Mouse (Mus musculus): ENCODE data around the gene Sh2d3c. TPM values are rescaled to one million over a fixed set of nuclear protein-coding genes. Genes with fewer than 3 reads are reported as not detected.

Sh2d3c gene
- total RNA-seq, 2 experiments from 2014 or later, result 18.7 to 19.1 TPM

- no peak for DNase-seq
Measured at GRCm38 (mm10) chr2:32791297-32791696, 70.4 kb downstream of the Sh2d3c start.

GRCm38 (mm10) chr2:32795748-32796418, 75.0 kb downstream of the Sh2d3c start:
- DNase-seq, result no peak

GRCm38 (mm10) chr2:32798251-32798962, 77.6 kb downstream of the Sh2d3c start:
- no peak for DNase-seq

Small RNAs within 50 kb of the gene (microRNA-seq; reads per million reads assigned to microRNA genes)
- 0 reads per million in 2 experiments for gene Gm47291
- 0 to 0.30 reads per million in 2 experiments for gene Mir2861
- 0 reads per million in 2 experiments for gene Mir3960
- gene Mir8093, result 0.42 to 0.90 reads per million in 2 experiments

Other genes with a start within 250 kb of the Sh2d3c start
- 10 to 100 TPM; 69.4 to 69.8 TPM for gene Fam102a, start 185.7 kb upstream of the Sh2d3c start, total RNA-seq (2021)
- 10 to 100 TPM; 69.1 to 81.8 TPM for gene Dpm2, start 150.2 kb upstream of the Sh2d3c start, total RNA-seq (2021)
- 1 to 10 TPM; 2.9 to 3.8 TPM for gene Pip5kl1, start 146.3 kb upstream of the Sh2d3c start, total RNA-seq (2021)
- 1 to 10 TPM in 1 of 2 experiments, under 1 TPM in 1; 0.37 to 1.0 TPM for gene 9430097D07Rik, start 145.4 kb upstream of the Sh2d3c start, total RNA-seq (2021)
- gene St6galnac4, start 134.0 kb upstream of the Sh2d3c start, total RNA-seq (2021), result 10 to 100 TPM; 35.6 to 41.2 TPM
- 100 to 1,000 TPM; 114 to 117 TPM for gene St6galnac6, start 121.3 kb upstream of the Sh2d3c start, total RNA-seq (2021)
- 100 to 1,000 TPM; 114 to 119 TPM for gene Ak1, start 99.3 kb upstream of the Sh2d3c start, total RNA-seq (2021)
- 10 to 100 TPM; 18.9 to 19.2 TPM for gene Eng, start 74.5 kb upstream of the Sh2d3c start, total RNA-seq (2021)
- 10 to 100 TPM in 1 of 2 experiments, 1 to 10 TPM in 1; 9.3 to 11.0 TPM for gene Fpgs, start 16.9 kb upstream of the Sh2d3c start, total RNA-seq (2021)
- gene Cdk9, start 8.0 kb upstream of the Sh2d3c start, total RNA-seq (2021), result 100 to 1,000 TPM; 110 to 117 TPM
- 1 to 10 TPM; 1.2 to 1.3 TPM for gene 6330409D20Rik, start 20.0 kb downstream of the Sh2d3c start, total RNA-seq (2021)
- 10 to 100 TPM; 30.0 to 31.6 TPM for gene Tor2a, start 36.2 kb downstream of the Sh2d3c start, total RNA-seq (2021)
- gene Ttc16, start 54.6 kb downstream of the Sh2d3c start, total RNA-seq (2021), result 1 to 10 TPM in 1 of 2 experiments, under 1 TPM in 1; 0.85 to 1.1 TPM
- gene Ptrh1, start 54.7 kb downstream of the Sh2d3c start, total RNA-seq (2021), result 1 to 10 TPM; 5.2 to 6.9 TPM
- gene Cfap157, start 63.4 kb downstream of the Sh2d3c start, total RNA-seq (2021), result under 1 TPM; 0.43 to 0.72 TPM
- 100 to 1,000 TPM; 561 to 604 TPM for gene Stxbp1, start 126.2 kb downstream of the Sh2d3c start, total RNA-seq (2021)
- 10 to 100 TPM; 14.0 to 17.7 TPM for gene Fam129b, start 155.1 kb downstream of the Sh2d3c start, total RNA-seq (2021)
- gene Rpl12, start 240.5 kb downstream of the Sh2d3c start, total RNA-seq (2021), result 100 to 1,000 TPM; 110 to 112 TPM
- gene Lrsam1, start 240.6 kb downstream of the Sh2d3c start, total RNA-seq (2021), result 10 to 100 TPM; 32.4 to 34.7 TPM